Mouse (Mus musculus) heart, postnatal 0 days (tissue): ENCODE measurements around the gene Lrfn2. TPM values are rescaled to one million over a fixed set of nuclear protein-coding genes. Genes with fewer than 3 reads are reported as not detected.
A peak's percentile ranks its signal among the peaks of the same experiment; 100 is the strongest.

Source experiments
- ATAC-seq: fragments of 200-750 bp; cut with Nextera tagmentation; 2 replicates; pipeline ENCODE4 v1.8.0; 2017; ENCODE audit warnings: low read depth, moderate number of reproducible peaks, moderate library complexity; ENCODE audit not compliant: insufficient read depth
- DNase-seq: peaks from one replicate; pipeline ENCODE4 v3.0.0-alpha.2; 2016; ENCODE audit warnings: low spot score
- H3K27ac ChIP-seq: fragments of 300-500 bp; sonication (generic); 2 replicates; pipeline ENCODE4 v1.5.1; 2014; ENCODE audit warnings: low read depth, mild to moderate bottlenecking
- H3K27me3 ChIP-seq: fragments of 300-500 bp; sonication (generic); 2 replicates; pipeline ENCODE4 v1.6.1; 2014; ENCODE audit warnings: low read length, mixed read lengths; ENCODE audit not compliant: control insufficient read depth, insufficient read depth
- H3K36me3 ChIP-seq: fragments of 300-500 bp; sonication (generic); replicated peaks from 2 replicates; pipeline ENCODE4 v1.6.1; 2014; ENCODE audit warnings: low read length, mixed read lengths; ENCODE audit not compliant: control insufficient read depth, insufficient read depth
- H3K4me1 ChIP-seq: fragments of 300-500 bp; sonication (generic); 2 replicates; pipeline ENCODE4 v1.6.1; 2014; ENCODE audit warnings: antibody characterized with exemption; ENCODE audit not compliant: control insufficient read depth, insufficient read depth
- H3K4me2 ChIP-seq: fragments of 300-500 bp; sonication (generic); 2 replicates; pipeline ENCODE4 v1.6.1; 2014; ENCODE audit warnings: low read depth, mild to moderate bottlenecking, low read length, moderate library complexity
- H3K4me3 ChIP-seq: fragments of 300-500 bp; sonication (generic); 2 replicates; pipeline ENCODE4 v1.5.1; 2014; ENCODE audit warnings: low read depth, low read length
- H3K9ac ChIP-seq: fragments of 300-500 bp; sonication (generic); replicated peaks from 2 replicates; pipeline ENCODE4 v1.6.1; 2014; ENCODE audit warnings: low read depth, low read length, mixed read lengths
- H3K9me3 ChIP-seq: fragments of 300-500 bp; sonication (generic); replicated peaks from 2 replicates; pipeline ENCODE4 v1.6.1; 2016; ENCODE audit warnings: low read length; ENCODE audit not compliant: control insufficient read depth
- CTCF ChIP-seq: IDR thresholded peaks from 2 replicates; pipeline ENCODE4 v1.5.1; 2016; ENCODE audit warnings: antibody characterized with exemption, control low read depth, low read depth
- EP300 ChIP-seq: IDR thresholded peaks from 2 replicates; pipeline ENCODE4 v1.6.1; 2016; ENCODE audit warnings: antibody characterized with exemption, low read depth
- WGBS: fragments of 180-500 bp; shearing (Covaris S2); extraction: QIAGEN DNeasy Blood & Tissue Kit; methylation state at CpG from one replicate; pipeline ENCODE4 v1.1.7; 2014; 5-methylcytosine and 5-hydroxymethylcytosine counted together
- polyA plus RNA-seq: library from polyadenylated mRNA; unstranded; fragments of >200 nt; fragmentation: Nextera tagmentation; extraction: Ambion mirVana; gene quantifications from 2 replicates; pipeline ENCODE4 v1.2.1, GENCODE M21; 2015
- total RNA-seq: library from RNA; depleted of rRNA; stranded (reverse); fragments of >200 nt; gene quantifications from 2 replicates; pipeline ENCODE4 v1.2.3, GENCODE M21; 2014; ENCODE audit warnings: low replicate concordance

Gene Lrfn2
- total and polyA plus RNA-seq, 2 experiments from 2014 or later: 0.04 TPM; not detected in 1

DNA sequence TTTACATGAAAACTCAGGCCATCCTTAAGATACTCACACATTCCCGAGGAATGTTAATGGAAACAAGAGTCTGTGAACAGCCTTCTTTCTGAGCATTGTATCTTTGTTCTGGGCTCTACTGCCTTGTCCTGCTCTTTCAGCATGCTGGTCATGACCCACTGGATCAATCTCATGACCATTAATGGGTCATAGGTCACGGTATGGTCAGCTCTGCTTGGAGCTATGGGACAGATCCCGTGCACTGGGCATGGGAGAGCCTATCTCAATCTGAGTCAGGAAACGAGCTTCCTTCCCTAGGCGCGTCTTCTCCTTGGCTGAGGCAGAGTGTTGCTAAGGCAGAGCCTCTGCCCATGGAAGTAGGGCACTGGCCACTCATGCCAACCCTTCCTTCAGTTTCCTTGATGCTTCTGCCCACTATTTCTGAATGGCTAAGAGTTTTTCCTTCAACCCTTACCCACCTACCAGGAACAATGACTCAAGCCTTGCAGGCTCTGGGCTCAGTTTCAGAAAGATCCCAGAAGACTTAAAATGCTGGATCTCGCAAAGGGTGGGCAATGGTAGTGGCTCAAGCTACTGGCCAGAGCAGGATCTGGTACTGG is 24.0 kb downstream of the Lrfn2 start:
- no peak for ATAC-seq
- 56% methylated on average over 7 of the region's 7 CpGs for WGBS
- Histone ChIP-seq H3K4me1 (no peaks in the 10 kb centered on the region), H3K36me3 (no peaks in the 10 kb centered on the region), H3K9me3 (no peaks in the 10 kb centered on the region), H3K4me2 (no peak overlapping the region), H3K4me3 (no peak overlapping the region), H3K27ac (no peak overlapping the region), H3K27me3 (0 out of 2 replicates have a peak, but pooled peaks cover 4% of the 10 kb centered on the region), H3K9ac (no peak overlapping the region)
- no peak for DNase-seq
- TF ChIP-seq EP300: no peak
- no peak for TF ChIP-seq CTCF

DNA sequence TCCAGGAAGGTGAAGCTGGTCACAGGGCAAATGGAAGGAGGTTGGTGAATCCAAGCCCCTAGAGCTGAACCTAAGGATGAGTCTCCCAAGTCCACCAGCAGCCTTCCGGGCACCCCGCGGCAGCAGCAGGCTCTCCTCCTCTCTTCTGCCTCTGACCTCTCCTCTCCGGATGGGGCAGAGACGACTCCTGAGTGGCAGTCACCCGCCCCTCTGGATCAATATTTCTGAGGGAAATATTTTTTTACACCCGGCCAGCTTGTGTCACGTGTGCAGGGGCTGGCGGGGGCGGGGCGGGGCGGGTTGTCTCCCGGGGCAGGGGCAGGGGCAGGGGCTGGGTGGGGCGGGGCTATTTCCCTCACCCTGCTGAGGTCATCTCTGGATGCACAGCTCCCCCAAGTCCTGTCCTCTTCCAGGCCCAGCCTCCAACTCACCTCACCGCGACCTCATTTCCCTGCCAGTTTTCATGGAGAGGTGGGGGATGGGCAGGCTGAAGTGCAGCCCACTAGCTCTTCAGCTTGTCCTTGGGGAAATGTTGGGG is 28.1 kb downstream of the Lrfn2 start:
- peak; percentile 81 for ATAC-seq
- no peaks in the 10 kb centered on the region for H3K4me1 ChIP-seq
- DNase-seq: peak; percentile 53
- H3K4me2 ChIP-seq: peak overlapping the region; percentile 53
- H3K27me3 ChIP-seq: 0 out of 2 replicates have a peak, but pooled peaks cover 4% of the 10 kb centered on the region
- peak overlapping the region; percentile 18; the same call in 1 of the 2 replicates for H3K4me3 ChIP-seq
- H3K9me3 ChIP-seq: 0 out of 2 replicates have a peak, but pooled peaks cover 4% of the 10 kb centered on the region
- TF ChIP-seq EP300 (no peak), CTCF (no peak)
- no peak overlapping the region for H3K9ac ChIP-seq
- no peaks in the 10 kb centered on the region for H3K36me3 ChIP-seq
- WGBS: 2% methylated on average over 14 of the region's 16 CpGs
- H3K27ac ChIP-seq: no peak overlapping the region

DNA sequence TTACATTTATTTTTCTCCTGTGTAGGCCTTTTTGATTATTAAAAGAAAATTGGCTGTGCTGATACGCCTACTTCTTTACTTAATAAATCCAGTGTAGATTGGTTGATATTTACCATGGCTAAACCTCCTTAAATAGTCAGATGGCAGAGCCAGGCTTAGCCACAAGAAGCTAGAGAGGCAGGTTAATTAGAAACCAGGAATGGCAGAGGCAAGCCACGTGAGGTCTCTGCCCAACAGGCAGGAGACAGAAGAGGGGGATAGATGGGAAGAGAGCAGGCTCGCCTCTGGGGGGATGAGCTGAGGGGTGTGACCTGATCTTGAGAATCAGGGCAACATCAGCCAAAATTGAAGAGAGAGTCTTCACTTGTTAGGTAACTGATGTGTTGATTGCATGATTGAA is 30.5 kb downstream of the Lrfn2 start:
- TF ChIP-seq CTCF (no peak), EP300 (no peak)
- H3K27me3 ChIP-seq: 0 out of 2 replicates have a peak, but pooled peaks cover 4% of the 10 kb centered on the region
- WGBS: 65% methylated on average over 3 of the region's 3 CpGs

DNA sequence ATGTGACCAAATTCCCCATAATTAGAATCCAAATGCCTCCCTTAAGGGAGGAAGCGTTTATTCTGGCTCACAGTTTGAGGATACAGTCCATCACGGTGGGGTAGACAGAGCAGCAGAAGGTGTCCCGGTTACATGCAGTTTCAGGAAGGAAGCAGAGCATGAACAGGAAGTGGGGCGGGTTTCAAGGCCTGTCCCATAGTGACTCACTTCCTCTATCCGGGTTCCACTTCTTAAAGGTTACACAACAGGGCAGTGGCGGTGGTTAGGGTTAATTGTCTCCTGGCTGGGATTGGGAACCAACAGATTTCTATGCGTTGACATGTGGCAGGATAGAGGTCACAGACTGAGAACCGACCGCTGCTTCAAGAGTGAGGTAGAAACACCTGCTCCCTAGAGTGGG is 31.6 kb downstream of the Lrfn2 start:
- Histone ChIP-seq H3K36me3 (no peaks in the 10 kb centered on the region), H3K27ac (no peak overlapping the region), H3K9ac (no peak overlapping the region), H3K4me1 (no peaks in the 10 kb centered on the region), H3K4me3 (no peak overlapping the region), H3K27me3 (no peaks in the 10 kb centered on the region), H3K9me3 (0 out of 2 replicates have a peak, but pooled peaks cover 4% of the 10 kb centered on the region), H3K4me2 (no peak overlapping the region)
- TF ChIP-seq EP300: no peak
- TF ChIP-seq CTCF: no peak
- 64% methylated on average over 9 of the region's 9 CpGs for WGBS
- DNase-seq: no peak
- no peak for ATAC-seq

More for the DNA sequence above, 30.5 kb downstream of the Lrfn2 start:
- Histone ChIP-seq H3K9me3 (0 out of 2 replicates have a peak, but pooled peaks cover 4% of the 10 kb centered on the region), H3K4me3 (no peak overlapping the region), H3K36me3 (no peaks in the 10 kb centered on the region), H3K4me1 (no peaks in the 10 kb centered on the region), H3K4me2 (no peak overlapping the region), H3K27ac (no peak overlapping the region), H3K9ac (no peak overlapping the region)
- ATAC-seq (no peak), DNase-seq (no peak)

DNA sequence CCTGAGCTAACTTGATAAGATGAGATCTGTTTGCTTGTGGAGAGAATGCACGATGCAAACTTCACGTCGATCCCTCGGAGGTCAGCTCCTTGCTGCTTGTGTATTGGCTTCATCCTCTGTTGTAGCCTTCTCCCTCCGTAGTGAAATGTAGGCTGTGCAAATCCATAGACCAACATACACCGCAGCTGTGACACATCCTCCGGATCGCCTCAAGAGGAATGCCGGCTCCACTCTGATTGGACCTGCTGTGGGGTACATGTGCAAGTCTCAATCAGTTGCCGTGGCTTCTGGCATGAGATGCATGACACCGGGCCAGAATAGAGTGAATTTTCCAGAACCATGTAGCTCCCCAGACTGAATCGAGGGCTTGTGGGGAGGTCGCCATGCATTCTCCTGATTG is 36.1 kb downstream of the Lrfn2 start:
- H3K4me2 ChIP-seq: no peak overlapping the region
- H3K36me3 ChIP-seq: no peaks in the 10 kb centered on the region
- WGBS: 85% methylated on average over 13 of the region's 13 CpGs

More for the DNA sequence above, 36.1 kb downstream of the Lrfn2 start:
- Histone ChIP-seq H3K4me3 (no peak overlapping the region), H3K4me1 (no peaks in the 10 kb centered on the region), H3K27ac (no peak overlapping the region), H3K27me3 (no peaks in the 10 kb centered on the region; the same call in 1 of the 2 replicates), H3K9ac (no peak overlapping the region), H3K9me3 (0 out of 2 replicates have a peak, but pooled peaks cover 4% of the 10 kb centered on the region)
- ATAC-seq (no peak), DNase-seq (no peak)
- no peak for TF ChIP-seq EP300
- no peak for TF ChIP-seq CTCF
